Mouse (Mus musculus): Measurements from ENCODE around the gene Sh3rf1. TPM values are rescaled to one million over a fixed set of nuclear protein-coding genes. Genes with fewer than 3 reads are reported as not detected.

Sh3rf1 gene
- total RNA-seq, 2 experiments from 2014 or later: 63.3 to 67.5 TPM

DNA sequence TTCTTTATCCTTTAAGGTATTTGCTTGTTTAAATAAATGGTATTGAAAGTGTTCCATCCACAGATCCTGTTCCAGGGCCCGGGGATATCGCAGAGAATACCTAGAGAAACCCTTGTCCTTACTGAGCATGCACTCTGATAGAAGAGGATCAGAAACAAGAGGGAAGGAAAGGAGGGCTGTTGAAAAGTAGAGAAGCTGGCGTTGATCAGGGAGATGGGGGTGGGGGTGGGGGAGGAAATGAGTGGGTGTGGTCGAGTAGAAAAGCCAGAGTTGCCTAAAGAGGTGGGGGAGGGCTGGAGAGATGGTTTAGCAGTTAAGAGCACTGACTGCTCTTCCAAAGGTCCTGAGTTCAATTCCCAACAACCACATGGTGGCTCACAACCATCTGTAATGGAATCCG lies 203.0 kb downstream of the Sh3rf1 start:
- DNase-seq: no peak

- no peak for DNase-seq
Measured at GRCm38 (mm10) chr8:61427916-61428681, 204.4 kb downstream of the Sh3rf1 start.

DNA sequence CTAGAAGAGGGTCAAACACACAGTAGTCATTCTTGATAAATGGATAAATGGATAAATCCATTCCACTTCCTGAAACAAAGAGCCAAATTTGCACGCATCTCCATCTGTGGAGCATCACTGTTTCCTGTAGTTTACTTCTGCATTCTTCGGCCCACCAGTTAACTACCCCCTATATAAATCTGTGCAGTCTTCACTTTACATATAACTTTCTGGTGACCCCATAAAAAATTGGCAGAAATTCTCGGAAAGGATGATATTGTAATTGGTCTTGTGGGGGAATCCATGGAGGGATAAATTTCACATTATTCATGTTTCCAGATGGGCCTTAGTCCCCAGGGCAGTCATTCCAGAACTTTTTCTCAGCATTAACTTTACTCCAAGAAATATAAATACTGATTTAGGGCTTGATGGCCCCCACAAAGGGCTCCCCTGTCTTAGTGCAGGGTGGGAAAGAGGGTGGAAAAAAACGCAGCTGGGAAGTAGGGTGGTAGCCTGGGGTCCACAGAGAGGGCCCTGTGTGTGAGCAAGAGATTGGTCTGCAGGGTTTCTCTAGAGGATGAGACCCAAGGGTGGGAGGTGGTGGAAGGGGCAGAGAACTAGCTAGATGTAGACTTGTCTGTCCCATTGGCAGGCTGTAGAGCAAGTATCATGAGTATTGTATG lies 205.3 kb downstream of the Sh3rf1 start:
- no peak for DNase-seq

- no peak for DNase-seq
Measured at GRCm38 (mm10) chr8:61435481-61435880, 211.8 kb downstream of the Sh3rf1 start.

DNA sequence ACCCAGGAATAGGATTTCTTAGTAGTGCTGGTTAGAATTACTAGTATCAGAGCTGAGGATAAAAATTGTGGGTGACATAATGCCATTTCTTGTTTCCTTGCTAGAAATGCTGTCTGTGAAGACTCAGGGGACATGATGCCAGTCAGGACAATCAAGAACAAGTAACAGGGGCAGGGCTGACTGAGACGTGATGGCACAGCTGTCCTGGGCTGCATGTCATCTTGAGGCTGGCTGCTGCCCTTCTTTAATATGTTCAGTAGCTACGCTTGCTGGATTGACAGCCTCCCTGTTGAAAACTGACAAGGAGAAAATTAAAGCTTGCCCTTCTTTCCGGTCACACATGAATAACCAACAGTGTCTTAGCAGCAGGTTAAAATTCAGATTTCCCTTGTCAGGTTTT lies 212.5 kb downstream of the Sh3rf1 start:
- DNase-seq: no peak

- DNase-seq: no peak
Measured at GRCm38 (mm10) chr8:61436586-61437304, 213.1 kb downstream of the Sh3rf1 start.

GRCm38 (mm10) chr8:61437305-61437605 lies 213.6 kb downstream of the Sh3rf1 start:
- no peak for DNase-seq

DNA sequence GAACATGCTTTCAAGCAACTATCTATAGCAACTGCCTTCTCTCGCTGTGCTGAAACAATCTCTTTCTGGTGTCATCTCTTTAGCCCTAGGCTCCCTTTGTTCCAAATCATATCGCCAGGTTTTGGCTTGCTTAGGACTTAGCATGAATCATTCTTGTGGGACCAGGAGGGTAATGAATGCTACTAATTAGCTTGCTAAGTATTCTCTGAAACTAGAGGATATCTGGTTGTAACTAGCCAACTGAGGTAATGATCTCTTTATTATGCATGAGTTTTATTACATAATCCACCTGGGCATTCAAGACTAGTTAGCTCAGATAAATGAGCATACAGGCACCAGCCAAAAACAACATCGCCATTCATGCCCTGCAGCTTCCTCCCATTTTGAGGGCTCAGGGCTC lies 219.3 kb downstream of the Sh3rf1 start:
- DNase-seq: no peak

DNA sequence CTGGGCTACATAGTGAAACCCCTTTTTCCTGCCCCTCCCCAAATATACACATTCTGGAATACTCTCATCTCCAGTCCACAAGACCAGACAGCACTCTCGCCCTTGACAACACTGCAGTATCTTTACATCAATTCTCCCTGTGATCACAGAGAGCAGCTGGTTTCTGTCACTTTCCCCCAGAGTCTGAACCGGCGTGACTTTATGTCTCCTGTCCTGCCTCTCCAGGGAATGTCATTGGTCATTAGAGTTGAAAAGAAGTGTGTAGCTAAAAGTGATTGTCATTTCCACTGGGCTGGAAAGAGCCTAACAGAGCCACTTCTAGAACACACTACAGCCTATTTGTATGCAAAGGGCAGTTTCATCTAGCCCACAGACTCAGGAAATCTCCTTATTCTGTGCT lies 220.7 kb downstream of the Sh3rf1 start:
- DNase-seq: no peak

Other genes with a start within 250 kb of the Sh3rf1 start
- gene Clcn3, start 240.6 kb upstream of the Sh3rf1 start, total RNA-seq (2021): 100 to 1,000 TPM; 126 to 132 TPM
- 10 to 100 TPM; 26.2 to 31.0 TPM for gene Nek1, start 230.7 kb upstream of the Sh3rf1 start, total RNA-seq (2021)

All from layer of hippocampus, postnatal 36 days (tissue).